16 mouse cellular contexts compared by ENCODE assay signal in genomic region chr5:148742158-148742835, GRCm38 (mm10).
DNase-seq lines count a peak whose midpoint lies in the region; ATAC-seq and TF ChIP-seq lines count a peak whose summit lies in the region.
"Had no signal": no experiment of that assay in that cellular context is flagged by ENCODE, and none has a peak within 500 bp of the region (broad histone marks: within the 10 kb centered on the region; RNA-seq: fewer than 3 reads in every experiment).

No protein-coding gene starts in this region.

- H3K9ac ChIP-seq in forebrain, postnatal 0 days: no peak overlapping the region
- H3K9ac ChIP-seq in forebrain, embryonic 15.5 days (replicated peaks): no peak overlapping the region
- no peak overlapping the region for H3K9ac ChIP-seq in liver, embryonic 14.5 days (replicated peaks)
- no peak overlapping the region for H3K9ac ChIP-seq in liver, embryonic 12.5 days
- H3K9ac ChIP-seq in ES-E14 (ENCODE audit: insufficient read depth, low read depth, low read length, poor library complexity, severe bottlenecking): peak overlapping the region; percentile 73; the same call in 1 of the 2 replicates
- H3K9ac ChIP-seq: embryonic facial prominence, embryonic 12.5 days; midbrain, embryonic 13.5 days had no signal

- no peaks in the 10 kb centered on the region for H3K36me3 ChIP-seq in forebrain, postnatal 0 days (ENCODE audit: insufficient read depth)
- H3K36me3 ChIP-seq in forebrain, embryonic 15.5 days: no peaks in the 10 kb centered on the region
- H3K36me3 ChIP-seq in liver, embryonic 14.5 days (replicated peaks; ENCODE audit: control insufficient read depth, insufficient read depth, low read depth): no peaks in the 10 kb centered on the region
- H3K36me3 ChIP-seq in liver, embryonic 12.5 days: no peaks in the 10 kb centered on the region
- no peaks in the 10 kb centered on the region for H3K36me3 ChIP-seq in ES-E14 (ENCODE audit: control insufficient read depth, insufficient read depth, low read length, poor library complexity, severe bottlenecking)
- no peaks in the 10 kb centered on the region for H3K36me3 ChIP-seq in limb, embryonic 10.5 days
- H3K36me3 ChIP-seq: embryonic facial prominence, embryonic 12.5 days; forebrain, embryonic 10.5 days; midbrain, embryonic 13.5 days had no signal

- H3K4me3 ChIP-seq in forebrain, postnatal 0 days (ENCODE audit: low read depth, low read length): no peak overlapping the region
- H3K4me3 ChIP-seq in forebrain, embryonic 15.5 days: no peak overlapping the region
- H3K4me3 ChIP-seq in liver, embryonic 14.5 days (ENCODE audit: insufficient read depth in 1 of 2, low read depth in 2 of 2, low read length in 2 of 2): no peak overlapping the region
- no peak overlapping the region for H3K4me3 ChIP-seq in liver, embryonic 12.5 days
- peak overlapping the region in 1 of 2 experiments; percentile 73; a peak in 2 of 4 replicates for H3K4me3 ChIP-seq in ES-E14 (ENCODE audit: insufficient read depth in 1 of 2, low read depth in 1 of 2, low read length in 2 of 2, poor library complexity in 1 of 2, severe bottlenecking in 1 of 2)
- H3K4me3 ChIP-seq in limb, embryonic 10.5 days: no peak overlapping the region
- H3K4me3 ChIP-seq: embryonic facial prominence, embryonic 12.5 days; forebrain, embryonic 10.5 days; midbrain, embryonic 13.5 days had no signal

- WGBS in forebrain, postnatal 0 days: 91% methylated on average over 8 of the region's 8 CpGs
- WGBS in forebrain, embryonic 15.5 days: 91% methylated on average over 8 of the region's 8 CpGs
- 75% methylated on average over 8 of the region's 8 CpGs for WGBS in liver, embryonic 14.5 days (ENCODE audit: insufficient replicate concordance)
- 83% methylated on average over 8 of the region's 8 CpGs for WGBS in liver, embryonic 12.5 days (ENCODE audit: insufficient replicate concordance)
- WGBS in limb, embryonic 10.5 days: 92% methylated on average over 8 of the region's 8 CpGs

- H3K4me1 ChIP-seq in forebrain, postnatal 0 days (ENCODE audit: insufficient read depth): no peaks in the 10 kb centered on the region
- H3K4me1 ChIP-seq in forebrain, embryonic 15.5 days: no peaks in the 10 kb centered on the region
- peaks cover 0 to 22% of the 10 kb centered on the region in 2 experiments; a peak in 3 of 4 replicates for H3K4me1 ChIP-seq in liver, embryonic 14.5 days (replicated peaks; ENCODE audit: control insufficient read depth in 2 of 2, insufficient read depth in 2 of 2, low read length in 1 of 2)
- H3K4me1 ChIP-seq in liver, embryonic 12.5 days: peaks cover 26% of the 10 kb centered on the region
- H3K4me1 ChIP-seq in ES-E14 (ENCODE audit: control insufficient read depth in 2 of 2, insufficient read depth in 2 of 2, low read length in 2 of 2, poor library complexity in 1 of 2): peaks cover 8 to 34% of the 10 kb centered on the region in 2 experiments
- H3K4me1 ChIP-seq in limb, embryonic 10.5 days: peaks cover 29% of the 10 kb centered on the region

- TF ChIP-seq EP300 in liver, embryonic 14.5 days (IDR thresholded peaks at IDR 0.05; ENCODE audit: low read depth): no peak

- ATAC-seq in forebrain, postnatal 0 days: no peak
- ATAC-seq in forebrain, embryonic 15.5 days (replicated peaks): no peak
- ATAC-seq in liver, embryonic 14.5 days (ENCODE audit: insufficient read depth): no peak
- no peak for ATAC-seq in liver, embryonic 12.5 days
- ATAC-seq: midbrain, embryonic 13.5 days had no signal

- no peaks in the 10 kb centered on the region for H3K9me3 ChIP-seq in forebrain, postnatal 0 days (ENCODE audit: low read length)
- H3K9me3 ChIP-seq in forebrain, embryonic 15.5 days: no peaks in the 10 kb centered on the region
- H3K9me3 ChIP-seq in liver, embryonic 14.5 days (ENCODE audit: control insufficient read depth, low read length): no peaks in the 10 kb centered on the region
- H3K9me3 ChIP-seq in liver, embryonic 12.5 days (replicated peaks): peaks cover 6% of the 10 kb centered on the region; the same call in 1 of the 2 replicates
- H3K9me3 ChIP-seq in ES-E14 (ENCODE audit: control insufficient read depth, insufficient read depth, low read depth, low read length): no peaks in the 10 kb centered on the region
- no peaks in the 10 kb centered on the region for H3K9me3 ChIP-seq in limb, embryonic 10.5 days (replicated peaks)
- H3K9me3 ChIP-seq: embryonic facial prominence, embryonic 12.5 days; midbrain, embryonic 13.5 days had no signal

- TF ChIP-seq CTCF in forebrain, postnatal 0 days (IDR thresholded peaks at IDR 0.05; ENCODE audit: low read depth): peak; percentile 38
- peak; percentile 65 for TF ChIP-seq CTCF in liver, embryonic 14.5 days (IDR thresholded peaks at IDR 0.05; ENCODE audit: low read depth)

- DNase-seq in forebrain, postnatal 0 days: no peak
- DNase-seq in liver, embryonic 14.5 days (ENCODE audit: low read depth in 3 of 3, low spot score in 3 of 3): no peak
- DNase-seq in ES-E14 (ENCODE audit: low read depth, low spot score): no peak
- DNase-seq in lung, postnatal 36 days: peak; percentile 14
- no peak for DNase-seq in limb, embryonic 10.5 days (ENCODE audit: low spot score)
- DNase-seq in spleen, postnatal 36 days (ENCODE audit: low spot score in 2 of 2): no peak
- DNase-seq: adrenal gland, postnatal 14 days; cerebellum, adult 11-12 months; kidney, adult 11 months; retina, postnatal 1 day; thymus, postnatal 14 days had no signal

- H3K27ac ChIP-seq in forebrain, postnatal 0 days (ENCODE audit: low read depth, low read length): no peak overlapping the region
- no peak overlapping the region for H3K27ac ChIP-seq in forebrain, embryonic 15.5 days (replicated peaks)
- H3K27ac ChIP-seq in liver, embryonic 14.5 days: no peak overlapping the region
- H3K27ac ChIP-seq in liver, embryonic 12.5 days: no peak overlapping the region
- H3K27ac ChIP-seq in ES-E14 (ENCODE audit: insufficient read depth, low read depth, low read length, poor library complexity, severe bottlenecking): no peak overlapping the region; the same call in 1 of the 2 replicates
- H3K27ac ChIP-seq in limb, embryonic 10.5 days: no peak overlapping the region
- H3K27ac ChIP-seq: embryonic facial prominence, embryonic 12.5 days; forebrain, embryonic 10.5 days; midbrain, embryonic 13.5 days had no signal

- H3K27me3 ChIP-seq in forebrain, postnatal 0 days (ENCODE audit: insufficient read depth, low read length): no peaks in the 10 kb centered on the region
- H3K27me3 ChIP-seq in forebrain, embryonic 15.5 days: no peaks in the 10 kb centered on the region
- no peaks in the 10 kb centered on the region for H3K27me3 ChIP-seq in liver, embryonic 14.5 days (ENCODE audit: control insufficient read depth, insufficient read depth, low read length)
- no peaks in the 10 kb centered on the region for H3K27me3 ChIP-seq in liver, embryonic 12.5 days (replicated peaks)
- H3K27me3 ChIP-seq in limb, embryonic 10.5 days (ENCODE audit: low read depth, poor library complexity, severe bottlenecking): no peaks in the 10 kb centered on the region
- H3K27me3 ChIP-seq: embryonic facial prominence, embryonic 12.5 days; midbrain, embryonic 13.5 days had no signal

- H3K4me2 ChIP-seq in forebrain, postnatal 0 days (ENCODE audit: low read depth): no peak overlapping the region
- H3K4me2 ChIP-seq in forebrain, embryonic 15.5 days (replicated peaks): no peak overlapping the region
- no peak overlapping the region for H3K4me2 ChIP-seq in liver, embryonic 14.5 days (ENCODE audit: low read depth)
- no peak overlapping the region for H3K4me2 ChIP-seq in liver, embryonic 12.5 days
- H3K4me2 ChIP-seq: embryonic facial prominence, embryonic 12.5 days; midbrain, embryonic 13.5 days had no signal

- in situ Hi-C loops in ES-E14 (cut with MboI; ENCODE audit: low sequenced_read_pairs in 2 of 2, unreplicated experiment in 2 of 2): no loop called here

TF ChIP-seq in ES-E14, 5 proteins besides CTCF, POLR2A, EP300 and RAD21:
- TF ChIP-seq ZC3H11A (IDR thresholded peaks at IDR 0.05; ENCODE audit: borderline replicate concordance, low read depth, low read length): no peak
- TF ChIP-seq HCFC1 (IDR thresholded peaks at IDR 0.05; ENCODE audit: borderline replicate concordance, insufficient read depth, low read length): no peak
- TF ChIP-seq ZNF384 (IDR thresholded peaks at IDR 0.05; ENCODE audit: low read depth, low read length): no peak
